Mouse (Mus musculus): ENCODE data around the gene Snx29. TPM values are rescaled to one million over a fixed set of nuclear protein-coding genes. Genes with fewer than 3 reads are reported as not detected.

The Snx29 gene
- total and polyA plus RNA-seq, 3 experiments = 1.2 to 3.2 (median 3.1) TPM

GRCm38 (mm10) chr16:11469491-11469890 is 146.8 kb downstream of the Snx29 start:
- Histone ChIP-seq H3K79me2 (replicated peaks; ENCODE audit: control insufficient read depth, extremely low read depth, insufficient read depth, poor library complexity, severe bottlenecking) (no peaks in the 10 kb centered on the region), H3K9ac (ENCODE audit: insufficient read depth, low read depth) (no peak overlapping the region), H3K4me1 (ENCODE audit: control insufficient read depth in 1 of 2, insufficient read depth in 2 of 2) (peaks cover 0 to 58% of the 10 kb centered on the region in 2 experiments; a peak in 3 of 4 replicates), H3K9me3 (replicated peaks; ENCODE audit: low read length) (no peaks in the 10 kb centered on the region), H3K27ac (ENCODE audit: insufficient read depth, low read depth) (no peak overlapping the region), H3K27me3 (replicated peaks) (no peaks in the 10 kb centered on the region), H3K4me3 (replicated peaks in 1 of 3; ENCODE audit: low read depth in 2 of 3, low read length in 2 of 3, poor library complexity in 1 of 3) (no peak overlapping the region), H3K36me3 (replicated peaks in 1 of 2; ENCODE audit: control insufficient read depth in 1 of 2, insufficient read depth in 1 of 2, low read length in 1 of 2) (no peaks in the 10 kb centered on the region), H3K4me2 (ENCODE audit: insufficient read depth, low read depth, poor library complexity, severe bottlenecking) (no peak overlapping the region)
- TF ChIP-seq HCFC1 (IDR thresholded peaks at IDR 0.05; ENCODE audit: low read depth, low read length) (no peak), IRF4 (IDR thresholded peaks at IDR 0.05; ENCODE audit: low read depth, low read length) (no peak), NRF1 (IDR thresholded peaks at IDR 0.05; ENCODE audit: low read depth, low read length) (no peak), NELFE (IDR thresholded peaks at IDR 0.05; ENCODE audit: low read depth, low read length) (no peak), UBTF (IDR thresholded peaks at IDR 0.05; ENCODE audit: low read depth, low read length) (no peak), RCOR1 (conservative IDR thresholded peaks at IDR 0.05; ENCODE audit: low read depth, low read length) (no peak), ZC3H11A (IDR thresholded peaks at IDR 0.05; ENCODE audit: low read depth, low read length) (no peak), SMC3 (IDR thresholded peaks at IDR 0.05; ENCODE audit: low read depth, low read length) (no peak), E2F4 (IDR thresholded peaks at IDR 0.05; ENCODE audit: insufficient replicate concordance, low read depth, low read length) (no peak), KAT2A (IDR thresholded peaks at IDR 0.05; ENCODE audit: insufficient replicate concordance, low read length) (no peak), TBP (conservative IDR thresholded peaks at IDR 0.05; ENCODE audit: low read depth, low read length) (no peak), SIN3A (IDR thresholded peaks at IDR 0.05; ENCODE audit: low read length) (no peak)
- in situ Hi-C loops (cut with MboI; ENCODE audit: low pct_ligation_motif_present, low pct_unique_long_range_greater_than_20kb, low sequenced_read_pairs) (loop anchor here (10.0 to 25.0 kb wide), 2 partner anchors 135 to 443 kb away; partner anchors contain the start of gene Cpped1), dilution Hi-C loops (cut with MboI; ENCODE audit: extremely low pct_ligation_motif_present, extremely low pct_unique_long_range_greater_than_20kb, low sequenced_read_pairs) (no loop called here)
- DNase-seq (ENCODE audit: extremely low read depth) = no peak

DNA sequence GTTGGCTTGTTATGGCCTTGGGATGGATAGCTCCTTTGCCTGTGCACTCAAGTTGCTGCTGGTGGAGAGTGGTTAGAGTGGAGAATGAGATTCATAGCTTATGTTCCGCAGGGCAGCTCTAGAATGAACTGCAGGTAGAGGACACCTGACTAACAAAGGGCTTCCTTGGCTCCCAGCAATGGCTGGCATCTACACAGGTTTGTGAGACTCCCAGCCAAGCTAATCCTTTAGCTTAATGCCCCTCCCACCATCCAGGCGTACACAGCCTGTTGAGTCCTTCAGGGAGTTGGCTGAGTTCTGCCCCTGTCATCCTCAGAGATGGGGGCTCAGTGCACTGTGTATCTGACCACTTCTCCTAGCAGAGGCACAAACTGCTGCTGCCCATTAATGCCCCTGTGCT is 148.5 kb downstream of the Snx29 start:
- no peak overlapping the region for H3K27ac ChIP-seq (ENCODE audit: insufficient read depth, low read depth)
- dilution Hi-C loops (cut with MboI; ENCODE audit: extremely low pct_ligation_motif_present, extremely low pct_unique_long_range_greater_than_20kb, low sequenced_read_pairs) = no loop called here
- H3K4me2 ChIP-seq (ENCODE audit: insufficient read depth, low read depth, poor library complexity, severe bottlenecking) = no peak overlapping the region
- in situ Hi-C loops (cut with MboI; ENCODE audit: low pct_ligation_motif_present, low pct_unique_long_range_greater_than_20kb, low sequenced_read_pairs) = loop anchor here (25.0 kb wide), 1 partner anchor 441 kb away; the partner anchor contains the start of gene Cpped1
- H3K4me3 ChIP-seq (replicated peaks in 1 of 3; ENCODE audit: low read depth in 2 of 3, low read length in 2 of 3, poor library complexity in 1 of 3) = no peak overlapping the region
- H3K4me1 ChIP-seq (ENCODE audit: control insufficient read depth in 1 of 2, insufficient read depth in 2 of 2) = peaks cover 8 to 70% of the 10 kb centered on the region in 2 experiments
- H3K36me3 ChIP-seq (replicated peaks in 1 of 2; ENCODE audit: control insufficient read depth in 1 of 2, insufficient read depth in 1 of 2, low read length in 1 of 2) = no peaks in the 10 kb centered on the region
- H3K79me2 ChIP-seq (replicated peaks; ENCODE audit: control insufficient read depth, extremely low read depth, insufficient read depth, poor library complexity, severe bottlenecking) = no peaks in the 10 kb centered on the region
- no peak for DNase-seq (ENCODE audit: extremely low read depth)
- no peak for TF ChIP-seq MAFK (IDR thresholded peaks at IDR 0.05; ENCODE audit: insufficient replicate concordance, low read length)
- no peak for TF ChIP-seq USF1 (IDR thresholded peaks at IDR 0.05; ENCODE audit: low read depth, low read length)
- no peak for TF ChIP-seq HCFC1 (IDR thresholded peaks at IDR 0.05; ENCODE audit: low read depth, low read length)
- TF ChIP-seq CHD2 (IDR thresholded peaks at IDR 0.05; ENCODE audit: low read length) = no peak
- TF ChIP-seq CHD1 (IDR thresholded peaks at IDR 0.05; ENCODE audit: low read depth, low read length) = no peak
- no peak for TF ChIP-seq BHLHE40 (IDR thresholded peaks at IDR 0.05; ENCODE audit: low read depth, low read length)
- no peak for TF ChIP-seq MXI1 (IDR thresholded peaks at IDR 0.05; ENCODE audit: low read depth, low read length)
- H3K27me3 ChIP-seq (replicated peaks) = no peaks in the 10 kb centered on the region
- H3K9ac ChIP-seq (ENCODE audit: insufficient read depth, low read depth) = no peak overlapping the region
- H3K9me3 ChIP-seq (replicated peaks; ENCODE audit: low read length) = no peaks in the 10 kb centered on the region

All from CH12.LX (cell line).